Mouse (Mus musculus) kidney, postnatal 10 days (tissue): ENCODE results near the gene Chst14.
A peak's percentile ranks its signal among the peaks of the same experiment; 100 is the strongest.

ENCODE experiments used
- DNase-seq: peaks from one replicate; pipeline ENCODE4 v3.0.0; 2021; ENCODE audit warnings: mixed read lengths

The Chst14 gene

GRCm38 (mm10) chr2:118972048-118972447 is 45.8 kb downstream of the Chst14 start:
- DNase-seq: no peak

GRCm38 (mm10) chr2:118972687-118973376 is 46.5 kb downstream of the Chst14 start:
- DNase-seq: peak; percentile 93

GRCm38 (mm10) chr2:118975855-118976254 is 49.6 kb downstream of the Chst14 start:
- DNase-seq: no peak

- peak; percentile 91 for DNase-seq
Measured at GRCm38 (mm10) chr2:118976282-118976929, 50.1 kb downstream of the Chst14 start.

GRCm38 (mm10) chr2:118976941-118977340 is 50.6 kb downstream of the Chst14 start:
- no peak for DNase-seq

- peak; percentile 19 for DNase-seq
Measured at GRCm38 (mm10) chr2:118978064-118978463, 51.8 kb downstream of the Chst14 start.
